Mouse (Mus musculus) cortical plate, adult 2 months (tissue): ENCODE results near the gene Ccna1.

Source experiments
- CTCF ChIP-seq: fragments of 200-500 bp; IDR thresholded peaks from 2 replicates; pipeline ENCODE4 v1.5.1; 2011; ENCODE audit warnings: mild to moderate bottlenecking, control low read depth, low read length; ENCODE audit not compliant: insufficient read depth; ENCODE audit errors: extremely low read depth
- POLR2A ChIP-seq: fragments of 200-500 bp; IDR thresholded peaks from 2 replicates; pipeline ENCODE4 v1.6.1; 2011; ENCODE audit warnings: mild to moderate bottlenecking, low read length, control low read depth; ENCODE audit not compliant: insufficient read depth; ENCODE audit errors: extremely low read depth

DNA sequence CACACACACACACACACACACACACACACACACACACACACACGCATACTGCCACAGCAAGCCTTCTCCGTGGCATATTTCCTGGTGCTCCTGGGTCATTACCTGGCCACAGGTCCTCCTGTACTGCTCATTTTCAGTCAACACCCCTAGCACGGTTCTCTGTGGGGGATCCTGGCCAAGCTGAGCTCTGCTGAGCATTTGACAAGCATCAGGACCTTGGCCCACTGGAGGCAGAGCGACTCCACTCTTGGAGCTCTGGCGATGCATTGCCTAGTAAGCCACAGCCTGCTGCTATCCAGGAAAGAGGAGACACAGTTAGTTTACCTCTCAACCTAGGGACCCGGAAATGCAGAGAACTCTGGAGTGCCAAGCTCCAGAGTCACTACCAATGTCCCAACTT, 1.1 kb downstream of the Ccna1 start:
- TF ChIP-seq POLR2A (no peak), CTCF (no peak)
